Mouse (Mus musculus) kidney, postnatal 0 days (tissue): Measurements from ENCODE around the gene Scn9a. TPM values are rescaled to one million over a fixed set of nuclear protein-coding genes. Genes with fewer than 3 reads are reported as not detected.

Source experiments
- ATAC-seq: fragments of 200-750 bp; cut with Nextera tagmentation; replicated peaks from 2 replicates; pipeline ENCODE4 v1.8.0; 2017; ENCODE audit warnings: low read depth, moderate number of reproducible peaks, moderate TSS enrichment, moderate library complexity; ENCODE audit not compliant: low FRiP score
- DNase-seq: peaks from one replicate; pipeline ENCODE4 v3.0.0-alpha.2; 2016; ENCODE audit warnings: low spot score
- H3K27ac ChIP-seq: fragments of 300-500 bp; sonication (generic); 2 replicates; pipeline ENCODE4 v1.5.1; 2014; ENCODE audit warnings: mild to moderate bottlenecking
- H3K27me3 ChIP-seq: fragments of 300-500 bp; sonication (generic); 2 replicates; pipeline ENCODE4 v1.6.1; 2014; ENCODE audit warnings: low read length, mixed read lengths; ENCODE audit not compliant: insufficient read depth
- H3K36me3 ChIP-seq: fragments of 300-500 bp; sonication (generic); 2 replicates; pipeline ENCODE4 v1.6.1; 2014; ENCODE audit warnings: low read length, mixed read lengths; ENCODE audit not compliant: insufficient read depth
- H3K4me1 ChIP-seq: fragments of 300-500 bp; sonication (generic); replicated peaks from 2 replicates; pipeline ENCODE4 v1.6.1; 2014; ENCODE audit warnings: antibody characterized with exemption, low read length, mixed read lengths; ENCODE audit not compliant: insufficient read depth
- H3K4me2 ChIP-seq: fragments of 300-500 bp; sonication (generic); 2 replicates; pipeline ENCODE4 v1.6.1; 2014; ENCODE audit warnings: mild to moderate bottlenecking, low read length, moderate library complexity, mixed read lengths
- H3K4me3 ChIP-seq: fragments of 300-500 bp; sonication (generic); replicated peaks from 2 replicates; pipeline ENCODE4 v1.5.1; 2014; ENCODE audit warnings: low read depth, low read length
- H3K9ac ChIP-seq: fragments of 300-500 bp; sonication (generic); 2 replicates; pipeline ENCODE4 v1.6.1; 2014; ENCODE audit warnings: low read depth, low read length
- H3K9me3 ChIP-seq: fragments of 300-500 bp; sonication (generic); replicated peaks from 2 replicates; pipeline ENCODE4 v1.6.1; 2016; ENCODE audit warnings: low read length, inconsistent platforms, mixed read lengths
- CTCF ChIP-seq: IDR thresholded peaks from 2 replicates; pipeline ENCODE4 v1.5.1; 2016; ENCODE audit warnings: antibody characterized with exemption, low read depth, mild to moderate bottlenecking, moderate library complexity
- WGBS: fragments of 180-500 bp; shearing (Covaris S2); extraction: QIAGEN DNeasy Blood & Tissue Kit; methylation state at CpG from one replicate; pipeline ENCODE4 v1.1.7; 2014; 5-methylcytosine and 5-hydroxymethylcytosine counted together
- polyA plus RNA-seq: library from polyadenylated mRNA; unstranded; fragments of >200 nt; fragmentation: Nextera tagmentation; extraction: Ambion mirVana; gene quantifications from 2 replicates; pipeline ENCODE4 v1.2.1, GENCODE M21; 2015

The Scn9a gene
- polyA plus RNA-seq, 1 experiment from 2014 or later = 0.57 TPM

GRCm38 (mm10) chr2:66597313-66597712, 37.4 kb downstream of the Scn9a start:
- no peak overlapping the region for H3K9ac ChIP-seq
- ATAC-seq (no peak), DNase-seq (no peak)
- TF ChIP-seq CTCF = no peak
- 58% methylated on average over 6 of the region's 6 CpGs for WGBS
- no peak overlapping the region for H3K27ac ChIP-seq
- no peak overlapping the region for H3K4me2 ChIP-seq
- no peaks in the 10 kb centered on the region for H3K9me3 ChIP-seq
- H3K27me3 ChIP-seq = no peaks in the 10 kb centered on the region
- no peaks in the 10 kb centered on the region for H3K36me3 ChIP-seq
- H3K4me1 ChIP-seq = no peaks in the 10 kb centered on the region
- H3K4me3 ChIP-seq = no peak overlapping the region

GRCm38 (mm10) chr2:66596145-66596544, 38.6 kb downstream of the Scn9a start:
- 55% methylated on average over 5 of the region's 5 CpGs for WGBS
- Histone ChIP-seq H3K9me3 (no peaks in the 10 kb centered on the region), H3K36me3 (no peaks in the 10 kb centered on the region), H3K4me1 (no peaks in the 10 kb centered on the region), H3K4me3 (no peak overlapping the region), H3K27me3 (no peaks in the 10 kb centered on the region), H3K4me2 (no peak overlapping the region), H3K27ac (no peak overlapping the region), H3K9ac (no peak overlapping the region)
- DNase-seq (no peak), ATAC-seq (no peak)
- no peak for TF ChIP-seq CTCF

- no peaks in the 10 kb centered on the region for H3K27me3 ChIP-seq
- no peak overlapping the region for H3K4me2 ChIP-seq
- DNase-seq (no peak), ATAC-seq (no peak)
- no peaks in the 10 kb centered on the region for H3K4me1 ChIP-seq
- 75% methylated on average over 3 of the region's 3 CpGs for WGBS
- H3K9ac ChIP-seq = no peak overlapping the region
- no peaks in the 10 kb centered on the region for H3K36me3 ChIP-seq
- TF ChIP-seq CTCF = no peak
- no peaks in the 10 kb centered on the region for H3K9me3 ChIP-seq
- H3K4me3 ChIP-seq = no peak overlapping the region
- H3K27ac ChIP-seq = no peak overlapping the region
Measured at GRCm38 (mm10) chr2:66590151-66590550, 44.6 kb downstream of the Scn9a start.

- no peak overlapping the region for H3K4me3 ChIP-seq
- no peaks in the 10 kb centered on the region for H3K4me1 ChIP-seq
Measured at GRCm38 (mm10) chr2:66580026-66580808, 54.5 kb downstream of the Scn9a start.

GRCm38 (mm10) chr2:66548254-66548653, 86.5 kb downstream of the Scn9a start:
- H3K4me1 ChIP-seq = no peaks in the 10 kb centered on the region
- no peaks in the 10 kb centered on the region for H3K27me3 ChIP-seq
- H3K9ac ChIP-seq = no peak overlapping the region
- no peaks in the 10 kb centered on the region for H3K36me3 ChIP-seq
- peak; percentile 87 for DNase-seq
- H3K4me2 ChIP-seq = no peak overlapping the region
- H3K9me3 ChIP-seq = no peaks in the 10 kb centered on the region
- no peak for TF ChIP-seq CTCF
- no peak for ATAC-seq
- 54% methylated on average over 3 of the region's 3 CpGs for WGBS
- H3K27ac ChIP-seq = no peak overlapping the region
- H3K4me3 ChIP-seq = no peak overlapping the region

More at GRCm38 (mm10) chr2:66580026-66580808, 54.5 kb downstream of the Scn9a start:
- 76% methylated on average over 5 of the region's 5 CpGs for WGBS
- H3K9ac ChIP-seq = no peak overlapping the region
- H3K36me3 ChIP-seq = no peaks in the 10 kb centered on the region
- no peak for TF ChIP-seq CTCF
- no peak for DNase-seq
- no peak overlapping the region for H3K4me2 ChIP-seq
- no peaks in the 10 kb centered on the region for H3K9me3 ChIP-seq
- no peaks in the 10 kb centered on the region for H3K27me3 ChIP-seq
- no peak for ATAC-seq
- no peak overlapping the region for H3K27ac ChIP-seq

GRCm38 (mm10) chr2:66519966-66520365, 114.8 kb downstream of the Scn9a start:
- ATAC-seq (no peak), DNase-seq (peak; percentile 4)
- no peak overlapping the region for H3K9ac ChIP-seq
- H3K9me3 ChIP-seq = no peaks in the 10 kb centered on the region
- no peak overlapping the region for H3K4me3 ChIP-seq
- H3K4me1 ChIP-seq = no peaks in the 10 kb centered on the region
- peak; percentile 29; the same call in 1 of the 2 replicates for TF ChIP-seq CTCF
- no peaks in the 10 kb centered on the region for H3K36me3 ChIP-seq
- H3K27me3 ChIP-seq = no peaks in the 10 kb centered on the region
- no peak overlapping the region for H3K4me2 ChIP-seq
- no peak overlapping the region for H3K27ac ChIP-seq
- WGBS = 86% methylated on average over 3 of the region's 3 CpGs
